Mouse (Mus musculus): ENCODE data around the gene D7Ertd443e. TPM values are rescaled to one million over a fixed set of nuclear protein-coding genes. Genes with fewer than 3 reads are reported as not detected.

D7Ertd443e gene
- polyA plus RNA-seq, 1 experiment from 2014 or later = 0.13 TPM

DNA sequence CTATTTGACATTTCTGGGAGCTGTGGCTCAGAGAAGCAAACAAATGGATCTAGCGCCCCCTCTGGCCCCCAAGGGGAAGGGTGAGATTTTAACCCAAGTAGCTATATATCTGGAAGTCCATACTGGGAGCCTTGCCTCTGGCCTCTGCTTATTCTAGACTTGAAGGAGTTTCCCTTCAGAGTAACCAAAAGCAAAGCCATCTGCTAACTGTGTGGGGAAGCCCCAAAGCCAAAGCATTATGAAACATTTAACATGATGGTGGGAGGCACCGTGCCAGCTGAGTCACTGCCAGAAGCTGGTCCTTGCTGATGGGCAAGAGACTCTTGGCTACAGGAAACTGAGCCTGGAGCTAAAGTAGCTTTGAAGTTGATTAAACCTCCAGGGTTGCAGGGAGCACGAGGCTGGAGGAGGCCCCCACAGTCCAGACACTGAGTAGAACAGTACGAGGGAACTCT is 4.0 kb downstream of the D7Ertd443e start:
- no peaks in the 10 kb centered on the region for H3K27me3 ChIP-seq (ENCODE audit: control insufficient read depth, insufficient read depth, low read length)
- no peak for ATAC-seq (replicated peaks; ENCODE audit: insufficient number of reproducible peaks, low FRiP score, low TSS enrichment)
- WGBS (ENCODE audit: insufficient replicate concordance) = 47% methylated on average over 4 of the region's 4 CpGs

DNA sequence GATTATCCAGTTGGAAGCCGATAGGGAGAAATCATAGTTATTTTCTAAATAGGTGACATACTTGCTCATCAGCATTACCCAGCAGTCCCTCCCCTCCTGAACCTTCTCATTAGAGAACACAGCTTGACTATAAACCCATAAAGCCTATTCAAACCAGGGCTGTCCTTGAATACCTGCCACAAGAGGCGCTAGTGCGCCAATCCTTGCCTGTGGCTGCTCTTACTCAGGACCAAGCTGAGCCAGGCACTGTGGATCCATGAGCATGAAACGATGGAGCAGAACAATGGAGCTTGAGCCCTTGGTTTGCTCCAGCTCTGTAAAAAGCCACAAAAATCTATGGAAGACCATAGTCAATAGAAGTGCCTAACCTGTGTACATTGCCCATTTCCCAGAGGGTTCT is 7.2 kb downstream of the D7Ertd443e start:
- no peaks in the 10 kb centered on the region for H3K27me3 ChIP-seq (ENCODE audit: control insufficient read depth, insufficient read depth, low read length)
- no peak overlapping the region for H3K9ac ChIP-seq (ENCODE audit: low read depth, low read length)
- 0 out of 2 replicates have a peak, but pooled peaks have one; percentile 10 for ATAC-seq (replicated peaks; ENCODE audit: insufficient number of reproducible peaks, low FRiP score, low TSS enrichment)
- H3K27ac ChIP-seq (ENCODE audit: low read depth, low read length) = no peak overlapping the region
- 50% methylated on average over 4 of the region's 4 CpGs for WGBS (ENCODE audit: insufficient replicate concordance)
- H3K9me3 ChIP-seq (replicated peaks; ENCODE audit: control insufficient read depth, low read length) = no peaks in the 10 kb centered on the region
- no peaks in the 10 kb centered on the region for H3K4me1 ChIP-seq (ENCODE audit: control insufficient read depth, insufficient read depth, low read length)
- H3K36me3 ChIP-seq (ENCODE audit: control insufficient read depth, insufficient read depth, low read length) = no peaks in the 10 kb centered on the region
- H3K4me2 ChIP-seq = no peak overlapping the region
- H3K4me3 ChIP-seq (ENCODE audit: low read depth, low read length) = no peak overlapping the region

More for the DNA sequence above, 4.0 kb downstream of the D7Ertd443e start:
- Histone ChIP-seq H3K36me3 (ENCODE audit: control insufficient read depth, insufficient read depth, low read length) (no peaks in the 10 kb centered on the region), H3K9ac (ENCODE audit: low read depth, low read length) (no peak overlapping the region), H3K27ac (ENCODE audit: low read depth, low read length) (no peak overlapping the region), H3K9me3 (replicated peaks; ENCODE audit: control insufficient read depth, low read length) (no peaks in the 10 kb centered on the region), H3K4me2 (no peak overlapping the region), H3K4me3 (ENCODE audit: low read depth, low read length) (no peak overlapping the region), H3K4me1 (ENCODE audit: control insufficient read depth, insufficient read depth, low read length) (no peaks in the 10 kb centered on the region)

DNA sequence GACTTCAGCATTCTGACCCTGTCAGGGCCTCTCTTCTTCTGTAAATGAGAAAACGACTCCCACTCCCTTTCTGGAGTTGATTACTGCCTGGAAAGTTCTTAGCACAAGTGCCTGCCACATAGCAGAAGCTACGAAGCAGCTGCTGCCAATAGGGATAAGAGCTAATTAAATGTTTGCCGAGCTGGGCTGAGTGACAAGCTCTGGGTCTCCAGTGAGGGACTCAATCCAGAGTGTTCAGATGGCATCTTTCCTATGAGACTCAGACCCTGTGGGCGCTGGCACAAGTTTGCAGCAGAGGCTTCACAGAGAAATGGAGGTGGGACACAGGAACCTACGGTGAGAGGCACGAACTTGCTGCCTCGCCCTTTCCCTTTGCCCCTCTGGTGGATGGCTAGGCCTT is 8.7 kb downstream of the D7Ertd443e start:
- ATAC-seq (replicated peaks; ENCODE audit: insufficient number of reproducible peaks, low FRiP score, low TSS enrichment) = no peak
- Histone ChIP-seq H3K4me2 (no peak overlapping the region), H3K4me1 (ENCODE audit: control insufficient read depth, insufficient read depth, low read length) (no peaks in the 10 kb centered on the region), H3K9me3 (replicated peaks; ENCODE audit: control insufficient read depth, low read length) (no peaks in the 10 kb centered on the region), H3K36me3 (ENCODE audit: control insufficient read depth, insufficient read depth, low read length) (no peaks in the 10 kb centered on the region), H3K27ac (ENCODE audit: low read depth, low read length) (no peak overlapping the region), H3K4me3 (ENCODE audit: low read depth, low read length) (no peak overlapping the region), H3K27me3 (ENCODE audit: control insufficient read depth, insufficient read depth, low read length) (no peaks in the 10 kb centered on the region), H3K9ac (ENCODE audit: low read depth, low read length) (no peak overlapping the region)
- WGBS (ENCODE audit: insufficient replicate concordance) = 67% methylated on average over 7 of the region's 7 CpGs

DNA sequence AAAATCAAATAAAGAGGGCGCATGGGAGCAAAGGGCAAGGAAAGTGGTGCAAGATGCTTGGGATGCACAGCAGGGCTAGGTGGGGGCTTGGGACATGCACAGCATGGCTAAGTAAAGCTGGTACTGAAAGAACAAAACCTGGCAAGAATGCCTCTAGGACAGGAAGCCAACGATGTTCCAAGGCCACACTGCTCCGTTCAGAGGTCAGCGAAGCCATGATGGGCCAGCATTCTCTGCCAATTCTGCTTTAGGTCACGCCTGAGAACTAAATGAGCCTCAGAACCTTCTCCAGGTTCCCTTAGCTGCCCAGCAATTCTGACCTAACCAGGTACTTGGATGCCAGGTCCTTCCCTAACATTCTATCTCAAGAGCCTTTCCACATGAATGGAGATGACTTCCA is 13.2 kb downstream of the D7Ertd443e start:
- WGBS (ENCODE audit: insufficient replicate concordance) = 53% methylated on average over 5 of the region's 5 CpGs
- Histone ChIP-seq H3K27me3 (ENCODE audit: control insufficient read depth, insufficient read depth, low read length) (no peaks in the 10 kb centered on the region), H3K27ac (ENCODE audit: low read depth, low read length) (no peak overlapping the region), H3K36me3 (ENCODE audit: control insufficient read depth, insufficient read depth, low read length) (no peaks in the 10 kb centered on the region), H3K4me2 (no peak overlapping the region), H3K4me3 (ENCODE audit: low read depth, low read length) (no peak overlapping the region), H3K9me3 (replicated peaks; ENCODE audit: control insufficient read depth, low read length) (no peaks in the 10 kb centered on the region), H3K4me1 (ENCODE audit: control insufficient read depth, insufficient read depth, low read length) (no peaks in the 10 kb centered on the region), H3K9ac (ENCODE audit: low read depth, low read length) (no peak overlapping the region)
- no peak for ATAC-seq (replicated peaks; ENCODE audit: insufficient number of reproducible peaks, low FRiP score, low TSS enrichment)

DNA sequence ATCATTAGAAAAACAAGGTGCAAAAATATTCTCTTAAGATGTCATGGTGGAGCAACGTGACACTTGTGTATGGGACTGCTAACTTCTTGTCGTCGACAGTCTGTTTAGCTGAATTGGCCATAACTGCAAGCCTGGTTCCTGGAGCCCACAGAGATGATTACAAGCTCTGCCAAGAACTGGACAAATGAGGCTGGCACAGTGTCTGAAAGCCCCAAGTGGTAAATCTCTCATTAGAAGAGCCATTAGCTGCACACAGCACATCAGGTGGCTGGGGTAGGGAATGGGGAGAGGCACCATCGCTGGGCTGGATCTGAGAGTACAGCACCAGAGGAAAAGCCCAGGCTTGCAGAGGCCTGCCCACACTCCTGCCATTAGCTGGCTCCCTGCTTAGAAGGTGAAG is 16.2 kb downstream of the D7Ertd443e start:
- Histone ChIP-seq H3K9ac (ENCODE audit: low read depth, low read length) (no peak overlapping the region), H3K4me2 (no peak overlapping the region), H3K4me3 (ENCODE audit: low read depth, low read length) (no peak overlapping the region), H3K27ac (ENCODE audit: low read depth, low read length) (no peak overlapping the region), H3K36me3 (ENCODE audit: control insufficient read depth, insufficient read depth, low read length) (no peaks in the 10 kb centered on the region), H3K4me1 (ENCODE audit: control insufficient read depth, insufficient read depth, low read length) (no peaks in the 10 kb centered on the region), H3K27me3 (ENCODE audit: control insufficient read depth, insufficient read depth, low read length) (no peaks in the 10 kb centered on the region), H3K9me3 (replicated peaks; ENCODE audit: control insufficient read depth, low read length) (no peaks in the 10 kb centered on the region)
- 80% methylated on average over 4 of the region's 4 CpGs for WGBS (ENCODE audit: insufficient replicate concordance)
- ATAC-seq (replicated peaks; ENCODE audit: insufficient number of reproducible peaks, low FRiP score, low TSS enrichment) = no peak

DNA sequence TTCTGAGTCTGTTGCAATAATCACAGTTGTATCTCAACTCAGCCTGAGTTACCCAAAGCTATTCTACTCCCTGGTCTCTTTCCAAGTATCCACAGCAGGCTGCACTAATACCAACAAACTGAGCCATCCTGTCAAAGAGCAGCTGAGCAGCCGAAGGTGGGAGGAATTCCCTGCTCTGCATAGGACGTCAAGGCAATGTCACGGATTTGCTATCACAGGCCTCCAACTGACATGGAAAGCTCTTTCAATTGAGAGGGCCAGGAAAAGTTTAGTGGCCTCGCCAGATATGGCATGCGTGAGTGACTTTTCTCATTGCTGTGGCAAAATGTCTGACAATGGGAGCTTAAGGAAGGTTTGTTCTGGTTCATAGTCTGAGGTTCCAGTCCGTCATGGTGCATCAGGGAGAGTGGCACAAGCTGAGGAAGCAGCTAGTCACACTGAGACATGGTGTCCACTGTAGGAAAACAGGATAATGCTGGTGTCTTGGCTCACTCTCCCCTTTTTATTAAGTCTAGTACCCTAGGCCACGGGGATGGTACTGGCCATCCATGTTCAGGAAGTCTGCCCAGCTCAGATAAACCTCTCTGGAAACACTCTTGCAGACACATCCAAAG is 23.1 kb downstream of the D7Ertd443e start:
- Histone ChIP-seq H3K36me3 (ENCODE audit: control insufficient read depth, insufficient read depth, low read length) (no peaks in the 10 kb centered on the region), H3K4me1 (ENCODE audit: control insufficient read depth, insufficient read depth, low read length) (no peaks in the 10 kb centered on the region), H3K9me3 (replicated peaks; ENCODE audit: control insufficient read depth, low read length) (no peaks in the 10 kb centered on the region), H3K27ac (ENCODE audit: low read depth, low read length) (no peak overlapping the region), H3K27me3 (ENCODE audit: control insufficient read depth, insufficient read depth, low read length) (no peaks in the 10 kb centered on the region), H3K4me3 (ENCODE audit: low read depth, low read length) (no peak overlapping the region), H3K9ac (ENCODE audit: low read depth, low read length) (no peak overlapping the region), H3K4me2 (no peak overlapping the region)
- WGBS (ENCODE audit: insufficient replicate concordance) = 64% methylated on average over 7 of the region's 7 CpGs
- no peak for ATAC-seq (replicated peaks; ENCODE audit: insufficient number of reproducible peaks, low FRiP score, low TSS enrichment)

DNA sequence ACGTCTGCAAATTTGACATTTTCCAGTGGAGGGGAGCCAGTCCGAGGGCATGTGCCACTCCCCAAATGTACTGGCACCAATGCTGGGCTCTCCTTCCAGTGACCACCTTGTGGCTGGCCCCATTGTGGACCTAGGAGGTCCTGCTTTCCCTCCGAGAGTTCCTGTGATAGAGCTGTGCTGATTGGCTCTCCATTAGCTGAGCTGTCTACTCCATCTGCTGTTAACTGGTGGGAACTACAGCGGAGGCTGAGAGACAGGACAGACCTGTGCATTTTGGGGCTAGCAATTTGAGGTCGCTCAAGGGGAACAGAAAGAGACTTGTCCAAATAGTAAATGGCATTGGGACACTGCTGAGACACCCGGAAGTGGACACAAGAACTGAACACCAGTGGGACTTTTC is 36.6 kb downstream of the D7Ertd443e start:
- 32% methylated on average over 6 of the region's 6 CpGs for WGBS (ENCODE audit: insufficient replicate concordance)
- Histone ChIP-seq H3K9ac (ENCODE audit: low read depth, low read length) (no peak overlapping the region), H3K4me2 (no peak overlapping the region), H3K4me3 (ENCODE audit: low read depth, low read length) (no peak overlapping the region), H3K27ac (ENCODE audit: low read depth, low read length) (no peak overlapping the region), H3K36me3 (ENCODE audit: control insufficient read depth, insufficient read depth, low read length) (no peaks in the 10 kb centered on the region), H3K9me3 (replicated peaks; ENCODE audit: control insufficient read depth, low read length) (no peaks in the 10 kb centered on the region), H3K4me1 (ENCODE audit: control insufficient read depth, insufficient read depth, low read length) (no peaks in the 10 kb centered on the region), H3K27me3 (ENCODE audit: control insufficient read depth, insufficient read depth, low read length) (no peaks in the 10 kb centered on the region)
- no peak for ATAC-seq (replicated peaks; ENCODE audit: insufficient number of reproducible peaks, low FRiP score, low TSS enrichment)

DNA sequence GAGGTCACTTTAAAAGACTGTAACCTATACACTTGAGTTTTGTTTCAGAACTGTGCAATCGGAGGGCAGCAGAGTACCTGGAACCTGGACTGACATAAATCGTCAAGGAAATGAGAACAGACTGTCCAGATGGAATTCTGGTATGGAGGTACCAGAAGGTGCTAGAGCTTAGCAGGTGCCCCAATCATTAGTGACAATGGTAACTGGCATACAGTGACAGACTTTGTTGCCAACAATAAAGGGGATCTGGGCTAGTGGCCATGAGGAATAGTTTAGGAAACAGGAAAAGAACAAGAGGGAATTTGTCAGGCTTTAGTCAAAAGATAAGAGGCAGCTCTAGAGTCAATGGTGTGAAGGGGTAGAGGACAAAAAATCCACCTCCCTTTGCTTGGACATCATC is 43.3 kb downstream of the D7Ertd443e start:
- Histone ChIP-seq H3K36me3 (ENCODE audit: control insufficient read depth, insufficient read depth, low read length) (no peaks in the 10 kb centered on the region), H3K4me1 (ENCODE audit: control insufficient read depth, insufficient read depth, low read length) (no peaks in the 10 kb centered on the region), H3K4me2 (no peak overlapping the region), H3K9me3 (replicated peaks; ENCODE audit: control insufficient read depth, low read length) (no peaks in the 10 kb centered on the region), H3K4me3 (ENCODE audit: low read depth, low read length) (no peak overlapping the region), H3K27me3 (ENCODE audit: control insufficient read depth, insufficient read depth, low read length) (no peaks in the 10 kb centered on the region), H3K9ac (ENCODE audit: low read depth, low read length) (no peak overlapping the region), H3K27ac (ENCODE audit: low read depth, low read length) (no peak overlapping the region)
- 78% methylated on average over 2 of the region's 2 CpGs for WGBS (ENCODE audit: insufficient replicate concordance)
- no peak for ATAC-seq (replicated peaks; ENCODE audit: insufficient number of reproducible peaks, low FRiP score, low TSS enrichment)

DNA sequence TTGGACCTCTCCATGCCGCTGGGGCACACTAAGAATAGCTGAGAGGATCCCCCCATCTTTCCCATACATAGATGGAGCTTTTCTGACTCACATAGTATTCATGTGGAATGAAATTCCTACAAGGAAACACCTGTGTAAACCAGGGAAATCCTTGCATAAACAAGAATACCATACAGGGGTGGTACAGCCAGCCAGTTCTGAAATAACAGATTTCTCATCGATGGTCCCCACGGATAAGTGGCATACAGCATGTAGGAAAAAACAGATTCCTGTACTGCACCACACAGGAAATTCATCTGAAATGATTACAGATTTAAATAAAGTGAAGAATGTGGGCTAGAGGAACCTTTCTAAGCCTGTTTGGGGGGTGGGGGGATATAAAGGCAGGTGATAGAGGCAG is 49.5 kb downstream of the D7Ertd443e start:
- Histone ChIP-seq H3K4me3 (ENCODE audit: low read depth, low read length) (no peak overlapping the region), H3K9me3 (replicated peaks; ENCODE audit: control insufficient read depth, low read length) (no peaks in the 10 kb centered on the region), H3K4me1 (ENCODE audit: control insufficient read depth, insufficient read depth, low read length) (no peaks in the 10 kb centered on the region), H3K27me3 (ENCODE audit: control insufficient read depth, insufficient read depth, low read length) (no peaks in the 10 kb centered on the region), H3K4me2 (no peak overlapping the region), H3K9ac (ENCODE audit: low read depth, low read length) (no peak overlapping the region), H3K36me3 (ENCODE audit: control insufficient read depth, insufficient read depth, low read length) (no peaks in the 10 kb centered on the region), H3K27ac (ENCODE audit: low read depth, low read length) (no peak overlapping the region)
- WGBS (ENCODE audit: insufficient replicate concordance) = 65% methylated on average over 3 of the region's 3 CpGs
- no peak for ATAC-seq (replicated peaks; ENCODE audit: insufficient number of reproducible peaks, low FRiP score, low TSS enrichment)
